Mouse (Mus musculus) heart, postnatal 0 days (tissue): Measurements from ENCODE around the gene Psmb9. TPM values are rescaled to one million over a fixed set of nuclear protein-coding genes. Genes with fewer than 3 reads are reported as not detected.

Experiments used
- ATAC-seq: fragments of 200-750 bp; cut with Nextera tagmentation; 2 replicates; pipeline ENCODE4 v1.8.0; 2017; ENCODE audit warnings: low read depth, moderate number of reproducible peaks, moderate library complexity; ENCODE audit not compliant: insufficient read depth
- DNase-seq: peaks from one replicate; pipeline ENCODE4 v3.0.0-alpha.2; 2016; ENCODE audit warnings: low spot score
- H3K27ac ChIP-seq: fragments of 300-500 bp; sonication (generic); 2 replicates; pipeline ENCODE4 v1.5.1; 2014; ENCODE audit warnings: low read depth, mild to moderate bottlenecking
- H3K27me3 ChIP-seq: fragments of 300-500 bp; sonication (generic); 2 replicates; pipeline ENCODE4 v1.6.1; 2014; ENCODE audit warnings: low read length, mixed read lengths; ENCODE audit not compliant: control insufficient read depth, insufficient read depth
- H3K36me3 ChIP-seq: fragments of 300-500 bp; sonication (generic); replicated peaks from 2 replicates; pipeline ENCODE4 v1.6.1; 2014; ENCODE audit warnings: low read length, mixed read lengths; ENCODE audit not compliant: control insufficient read depth, insufficient read depth
- H3K4me1 ChIP-seq: fragments of 300-500 bp; sonication (generic); 2 replicates; pipeline ENCODE4 v1.6.1; 2014; ENCODE audit warnings: antibody characterized with exemption; ENCODE audit not compliant: control insufficient read depth, insufficient read depth
- H3K4me2 ChIP-seq: fragments of 300-500 bp; sonication (generic); 2 replicates; pipeline ENCODE4 v1.6.1; 2014; ENCODE audit warnings: low read depth, mild to moderate bottlenecking, low read length, moderate library complexity
- H3K4me3 ChIP-seq: fragments of 300-500 bp; sonication (generic); 2 replicates; pipeline ENCODE4 v1.5.1; 2014; ENCODE audit warnings: low read depth, low read length
- H3K9ac ChIP-seq: fragments of 300-500 bp; sonication (generic); replicated peaks from 2 replicates; pipeline ENCODE4 v1.6.1; 2014; ENCODE audit warnings: low read depth, low read length, mixed read lengths
- H3K9me3 ChIP-seq: fragments of 300-500 bp; sonication (generic); replicated peaks from 2 replicates; pipeline ENCODE4 v1.6.1; 2016; ENCODE audit warnings: low read length; ENCODE audit not compliant: control insufficient read depth
- CTCF ChIP-seq: IDR thresholded peaks from 2 replicates; pipeline ENCODE4 v1.5.1; 2016; ENCODE audit warnings: antibody characterized with exemption, control low read depth, low read depth
- EP300 ChIP-seq: IDR thresholded peaks from 2 replicates; pipeline ENCODE4 v1.6.1; 2016; ENCODE audit warnings: antibody characterized with exemption, low read depth
- WGBS: fragments of 180-500 bp; shearing (Covaris S2); extraction: QIAGEN DNeasy Blood & Tissue Kit; methylation state at CpG from one replicate; pipeline ENCODE4 v1.1.7; 2014; 5-methylcytosine and 5-hydroxymethylcytosine counted together
- polyA plus RNA-seq: library from polyadenylated mRNA; unstranded; fragments of >200 nt; fragmentation: Nextera tagmentation; extraction: Ambion mirVana; gene quantifications from 2 replicates; pipeline ENCODE4 v1.2.1, GENCODE M21; 2015
- total RNA-seq: library from RNA; depleted of rRNA; stranded (reverse); fragments of >200 nt; gene quantifications from 2 replicates; pipeline ENCODE4 v1.2.3, GENCODE M21; 2014; ENCODE audit warnings: low replicate concordance

The Psmb9 gene
- total and polyA plus RNA-seq, 2 experiments from 2014 or later = 2.5 to 2.9 TPM

GRCm38 (mm10) chr17:34205746-34206176, 18.2 kb upstream of the Psmb9 start:
- Histone ChIP-seq H3K4me2 (peak overlapping the region; percentile 99), H3K27me3 (no peaks in the 10 kb centered on the region), H3K36me3 (no peaks in the 10 kb centered on the region), H3K4me3 (peak overlapping the region; percentile 93), H3K4me1 (no peaks in the 10 kb centered on the region; the same call in 1 of the 2 replicates), H3K27ac (no peak overlapping the region), H3K9ac (peak overlapping the region; percentile 75; the same call in 1 of the 2 replicates), H3K9me3 (0 out of 2 replicates have a peak, but pooled peaks cover 2% of the 10 kb centered on the region)
- WGBS = 14% methylated on average over 9 of the region's 9 CpGs
- peak; percentile 35 for DNase-seq
- peak; percentile 37; the same call in 1 of the 2 replicates for ATAC-seq
- no peak for TF ChIP-seq EP300
- TF ChIP-seq CTCF = peak; percentile 58

GRCm38 (mm10) chr17:34205021-34205745, 17.6 kb upstream of the Psmb9 start:
- H3K27ac ChIP-seq = 0 out of 2 replicates have a peak overlapping the region, but pooled peaks have one; percentile 47
- peak overlapping the region; percentile 99 for H3K4me2 ChIP-seq
- H3K9me3 ChIP-seq = 0 out of 2 replicates have a peak, but pooled peaks cover 2% of the 10 kb centered on the region
- H3K4me3 ChIP-seq = peak overlapping the region; percentile 93
- H3K9ac ChIP-seq = peak overlapping the region; percentile 75
- 15% methylated on average over 18 of the region's 18 CpGs for WGBS
- H3K27me3 ChIP-seq = no peaks in the 10 kb centered on the region
- ATAC-seq (peak; percentile 21; the same call in 1 of the 2 replicates), DNase-seq (no peak)
- H3K36me3 ChIP-seq = no peaks in the 10 kb centered on the region
- no peaks in the 10 kb centered on the region; the same call in 1 of the 2 replicates for H3K4me1 ChIP-seq
- no peak for TF ChIP-seq CTCF
- TF ChIP-seq EP300 = no peak

- H3K4me3 ChIP-seq = peak overlapping the region; percentile 93
- ATAC-seq = peak; percentile 67; the same call in 1 of the 2 replicates
These were observed 16.9 kb upstream of the Psmb9 start for GRCm38 (mm10) chr17:34204303-34205010.

GRCm38 (mm10) chr17:34203444-34203843, 15.9 kb upstream of the Psmb9 start, which contains the start of gene Tap2:
TSS of gene Tap2 (plus strand) at chr17:34203527.
- no peak for DNase-seq
- Histone ChIP-seq H3K27ac (peak within 1 kb of the TSS; percentile 47; the same call in 1 of the 2 replicates), H3K4me1 (no peaks in the 10 kb centered on the region; the same call in 1 of the 2 replicates), H3K36me3 (no peaks in the 10 kb centered on the region), H3K4me2 (peak within 1 kb of the TSS; percentile 99), H3K4me3 (peak within 1 kb of the TSS; percentile 93), H3K27me3 (peaks cover 8% of the 10 kb centered on the region; the same call in 1 of the 2 replicates), H3K9me3 (no peaks in the 10 kb centered on the region), H3K9ac (peak within 1 kb of the TSS; percentile 75)
- WGBS = 69% methylated on average over 5 of the region's 5 CpGs
- no peak for ATAC-seq
- TF ChIP-seq CTCF (no peak), EP300 (no peak)

More at GRCm38 (mm10) chr17:34204303-34205010, 16.9 kb upstream of the Psmb9 start:
- H3K36me3 ChIP-seq = no peaks in the 10 kb centered on the region
- 1% methylated on average over 44 of the region's 44 CpGs for WGBS
- peak overlapping the region; percentile 99 for H3K4me2 ChIP-seq
- H3K9me3 ChIP-seq = no peaks in the 10 kb centered on the region
- no peaks in the 10 kb centered on the region; the same call in 1 of the 2 replicates for H3K4me1 ChIP-seq
- peak; percentile 65 for DNase-seq
- peak overlapping the region; percentile 75 for H3K9ac ChIP-seq
- H3K27me3 ChIP-seq = no peaks in the 10 kb centered on the region
- TF ChIP-seq CTCF = peak; percentile 79
- no peak for TF ChIP-seq EP300
- H3K27ac ChIP-seq = peak overlapping the region; percentile 47; the same call in 1 of the 2 replicates

GRCm38 (mm10) chr17:34202760-34203442, 15.3 kb upstream of the Psmb9 start:
- WGBS = 79% methylated on average over 4 of the region's 4 CpGs
- Histone ChIP-seq H3K27me3 (peaks cover 13% of the 10 kb centered on the region), H3K4me2 (no peak overlapping the region), H3K9me3 (no peaks in the 10 kb centered on the region), H3K4me1 (no peaks in the 10 kb centered on the region; the same call in 1 of the 2 replicates), H3K36me3 (no peaks in the 10 kb centered on the region), H3K9ac (no peak overlapping the region), H3K27ac (no peak overlapping the region), H3K4me3 (no peak overlapping the region)
- ATAC-seq (no peak), DNase-seq (no peak)
- no peak for TF ChIP-seq CTCF
